ENCODE assay signal across 8 mouse cellular contexts in the genomic region with DNA sequence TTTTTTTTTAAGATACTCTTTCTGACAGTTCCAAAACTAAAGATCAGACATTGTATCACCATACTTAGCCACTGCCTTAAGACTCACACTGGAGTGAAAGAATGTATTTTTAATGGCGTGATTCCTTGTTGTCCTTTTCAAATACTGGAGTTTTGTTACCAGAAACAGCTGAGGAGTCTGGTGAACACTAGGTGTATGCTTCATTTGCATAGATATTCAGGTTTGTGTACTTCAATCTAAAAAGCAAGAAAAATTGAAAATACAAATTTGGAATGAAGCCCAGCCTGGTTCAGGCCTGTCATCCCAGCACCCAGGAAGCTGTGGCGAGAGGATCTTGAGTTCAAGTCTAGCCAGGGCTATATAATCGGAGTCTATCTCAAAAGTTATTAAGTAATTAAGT. TPM values are rescaled to one million over a fixed set of nuclear protein-coding genes. Genes with fewer than 3 reads are reported as not detected.
DNase-seq lines count a peak whose midpoint lies in the region; ATAC-seq and TF ChIP-seq lines count a peak whose summit lies in the region.

No protein-coding gene starts in this region.

- H3K9ac ChIP-seq in kidney, embryonic 15.5 days: peak overlapping the region; percentile 86
- peak overlapping the region; percentile 88 for H3K9ac ChIP-seq in liver, postnatal 0 days (replicated peaks)

- no peak for ATAC-seq in kidney, embryonic 15.5 days (replicated peaks; ENCODE audit: low FRiP score)
- no peak for ATAC-seq in liver, postnatal 0 days
- no peak for ATAC-seq in megakaryocyte-erythroid progenitor cell, adult 5-6 weeks (replicated peaks; ENCODE audit: low FRiP score, low TSS enrichment, poor library complexity, severe bottlenecking)

- H3K27ac ChIP-seq in kidney, embryonic 15.5 days: no peak overlapping the region
- peak overlapping the region; percentile 97 for H3K27ac ChIP-seq in liver, postnatal 0 days (ENCODE audit: low read depth)

- no peaks in the 10 kb centered on the region for H3K27me3 ChIP-seq in kidney, embryonic 15.5 days
- 0 out of 2 replicates have a peak, but pooled peaks cover 3% of the 10 kb centered on the region for H3K27me3 ChIP-seq in liver, postnatal 0 days (ENCODE audit: insufficient read depth, low read length)

- no peaks in the 10 kb centered on the region for H3K36me3 ChIP-seq in kidney, embryonic 15.5 days
- H3K36me3 ChIP-seq in liver, postnatal 0 days (replicated peaks; ENCODE audit: insufficient read depth, low read length): no peaks in the 10 kb centered on the region

- H3K4me1 ChIP-seq in kidney, embryonic 15.5 days: peaks cover 31% of the 10 kb centered on the region
- H3K4me1 ChIP-seq in liver, postnatal 0 days (ENCODE audit: insufficient read depth): peaks cover 27% of the 10 kb centered on the region

- intact Hi-C loops in heart, postnatal 10 days (cut with DNase I): loop anchor here (2.0 to 5.0 kb wide), 2 partner anchors 14 to 88 kb away; partner anchors contain the start of gene Inpp5f

- no peak for TF ChIP-seq CTCF in liver, postnatal 0 days (IDR thresholded peaks at IDR 0.05; ENCODE audit: low read depth)

- H3K4me2 ChIP-seq in kidney, embryonic 15.5 days: peak overlapping the region; percentile 92
- peak overlapping the region; percentile 99 for H3K4me2 ChIP-seq in liver, postnatal 0 days (ENCODE audit: low read depth, low read length)

- no peaks in the 10 kb centered on the region for H3K9me3 ChIP-seq in kidney, embryonic 15.5 days (replicated peaks)
- H3K9me3 ChIP-seq in liver, postnatal 0 days (ENCODE audit: low read length): no peaks in the 10 kb centered on the region

- peak overlapping the region; percentile 74 for H3K4me3 ChIP-seq in kidney, embryonic 15.5 days (replicated peaks)
- peak overlapping the region; percentile 83 for H3K4me3 ChIP-seq in liver, postnatal 0 days (ENCODE audit: low read depth, low read length)

- no peak for TF ChIP-seq EP300 in liver, postnatal 0 days (IDR thresholded peaks at IDR 0.05; ENCODE audit: low read depth)

- WGBS in kidney, embryonic 15.5 days: 79% methylated on average over 3 of the region's 3 CpGs
- WGBS in liver, postnatal 0 days (ENCODE audit: insufficient replicate concordance): 70% methylated on average over 3 of the region's 3 CpGs

- no peak for DNase-seq in kidney, postnatal 4 days
- DNase-seq in NIH3T3 (ENCODE audit: low read depth): peak; percentile 33
- DNase-seq in heart, postnatal 10 days: peak; percentile 26 to 27
- DNase-seq in liver, postnatal 0 days: no peak
- DNase-seq in layer of hippocampus, adult 18-20 months (ENCODE audit: low spot score in 2 of 2): no peak
- no peak for DNase-seq in kidney, adult 8-10 months

RNA-seq across cellular contexts. Expression of gene Bag3, which starts 1.2 kb away (rescaled TPM):
- 12.7 and 14.2 TPM in 2 replicates for polyA plus RNA-seq in kidney, embryonic 15.5 days (2015; fragmentation: Nextera tagmentation; extraction: Ambion mirVana)
- 100 to 1,000 TPM; 157 to 160 TPM for total RNA-seq in heart, postnatal 10 days (2021)
- 3.6 and 3.7 TPM in 2 replicates for polyA plus RNA-seq in liver, postnatal 0 days (2015; fragmentation: Nextera tagmentation; extraction: Ambion mirVana)
- 10 to 100 TPM; 16.0 to 16.3 TPM for total RNA-seq in layer of hippocampus, adult 18-20 months (2021)
- 11.0 and 12.7 TPM in 2 replicates for total RNA-seq in megakaryocyte-erythroid progenitor cell, adult 5-6 weeks (2014; fragmentation: Nextera tagmentation)
- 6.5 and 14.2 TPM in 2 replicates for total RNA-seq in megakaryocyte-erythroid progenitor cell, adult 5-6 weeks (2017)

Comparison
In these comparisons a context has a peak if more than half of its experiments do, and no peak if none do; other contexts are left out.
1. DNase-seq: peak in NIH3T3 (single experiment) and heart, postnatal 10 days (2 of 2); none in kidney, postnatal 4 days (0 of 2), liver, postnatal 0 days (single experiment), layer of hippocampus, adult 18-20 months (0 of 2) and kidney, adult 8-10 months (0 of 2).
2. RNA of gene Bag3, which starts 1.2 kb away (total RNA-seq): 157 to 160 TPM in heart, postnatal 10 days; 16.0 to 16.3 TPM in layer of hippocampus, adult 18-20 months and 6.5 to 14.2 TPM in megakaryocyte-erythroid progenitor cell, adult 5-6 weeks; every median in the first group is over 4 times any median in the second.